Mouse (Mus musculus) small intestine, adult 2 months (tissue): ENCODE data around the gene Foxf2.

ENCODE experiments used
- CTCF ChIP-seq: fragments of 200-500 bp; IDR thresholded peaks from 2 replicates; pipeline ENCODE4 v1.5.1; 2012; ENCODE audit warnings: low read depth, mild to moderate bottlenecking, control low read depth, inconsistent platforms, low read length, moderate library complexity, mixed read lengths; ENCODE audit not compliant: insufficient replicate concordance, insufficient read length; ENCODE audit errors: extremely low read depth
- POLR2A ChIP-seq: fragments of 200-500 bp; IDR thresholded peaks from 2 replicates; pipeline ENCODE4 v1.6.1; 2012; ENCODE audit warnings: low read depth, mild to moderate bottlenecking, control low read depth, inconsistent platforms, low read length, moderate library complexity

- no peak for TF ChIP-seq CTCF
- TF ChIP-seq POLR2A, result no peak
Observed at GRCm38 (mm10) chr13:31619826-31620498, 5.7 kb upstream of the Foxf2 start.
